Mouse (Mus musculus): Measurements from ENCODE around the gene Prps1l1. TPM values are rescaled to one million over a fixed set of nuclear protein-coding genes. Genes with fewer than 3 reads are reported as not detected.

Prps1l1 gene
- not detected for polyA plus RNA-seq (2012; fragmentation: generic; extraction: Trizol)

GRCm38 (mm10) chr12:34984461-34984860 is at the start of gene Prps1l1:
Prps1l1 (plus strand) TSS chr12:34984761.

Other genes starting within 250 kb of the Prps1l1 start
- under 1 TPM; 0.01 to 0.07 TPM for gene Hdac9, start 67.7 kb upstream of the Prps1l1 start, polyA plus RNA-seq (2012; fragmentation: generic; extraction: Trizol)
- 1 to 10 TPM in 1 of 2 experiments, under 1 TPM in 1; 0.15 to 2.2 TPM for gene Snx13, start 62.4 kb downstream of the Prps1l1 start, polyA plus RNA-seq (2012; fragmentation: generic; extraction: Trizol)